Mouse (Mus musculus) embryonic fibroblast, embryonic 13.5 days (primary cell): Measurements from ENCODE around the gene Ccdc63. TPM values are rescaled to one million over a fixed set of nuclear protein-coding genes. Genes with fewer than 3 reads are reported as not detected.
A peak's percentile ranks its signal among the peaks of the same experiment; 100 is the strongest.
"Not testable (repeated sequence)": the region's sequence is repeated elsewhere in the genome, so short reads cannot be mapped to it uniquely, and the experiment has no call there.

ENCODE experiments used
- H3K27ac ChIP-seq: 2 replicates; pipeline ENCODE4 v1.5.1; 2012; ENCODE audit warnings: low read length, control low read depth, inconsistent platforms; ENCODE audit not compliant: insufficient read depth
- H3K4me1 ChIP-seq: 2 replicates; pipeline ENCODE4 v1.6.1; 2011; ENCODE audit warnings: low read length; ENCODE audit not compliant: control insufficient read depth, insufficient read depth
- H3K4me3 ChIP-seq: 2 replicates; pipeline ENCODE4 v1.5.1; 2011; ENCODE audit warnings: mild to moderate bottlenecking, control low read depth, low read length; ENCODE audit not compliant: insufficient read depth
- CTCF ChIP-seq: IDR thresholded peaks from 2 replicates; pipeline ENCODE4 v1.5.1; 2011; ENCODE audit warnings: mild to moderate bottlenecking, control low read depth, low read length, moderate library complexity, borderline replicate concordance; ENCODE audit not compliant: insufficient read depth
- POLR2A ChIP-seq: IDR thresholded peaks from 2 replicates; pipeline ENCODE4 v1.6.1; 2011; ENCODE audit warnings: low read depth, mild to moderate bottlenecking, control low read depth, low read length, moderate library complexity
- polyA plus RNA-seq: library from polyadenylated mRNA; stranded (reverse); fragments of >200 nt; gene quantifications from 2 replicates; pipeline ENCODE4 v1.2.4, GENCODE M21; 2011; ENCODE audit warnings: low read depth; ENCODE audit not compliant: missing spikeins, insufficient read length

The Ccdc63 gene
- not detected in 2 replicates for polyA plus RNA-seq

DNA sequence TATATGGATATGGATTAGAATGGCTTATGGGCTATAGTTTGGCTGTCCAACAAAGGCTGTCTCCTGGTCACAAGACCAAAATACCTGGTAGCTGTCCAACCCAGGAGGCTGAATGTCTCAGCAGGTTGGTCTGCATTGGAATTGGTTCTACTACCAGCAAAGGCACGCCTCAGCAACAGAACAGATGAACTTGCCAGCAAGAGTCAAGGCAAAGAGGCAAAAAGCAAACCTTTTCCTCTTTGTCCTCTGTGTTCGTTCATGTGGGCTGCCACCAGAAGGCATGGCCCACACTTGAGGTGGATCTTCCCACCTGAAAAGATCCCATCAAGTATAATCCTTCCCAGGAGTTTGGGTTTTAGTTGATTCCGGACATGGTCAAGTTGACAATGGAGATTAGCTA lies at the start of gene Ccdc63:
Gene Ccdc63, minus strand, starts transcription at position 101 of the 400 bp plus-strand sequence.
- TF ChIP-seq POLR2A (no peak), CTCF (no peak)
- H3K27ac ChIP-seq = no peak within 1 kb of the TSS
- no peak within 1 kb of the TSS for H3K4me3 ChIP-seq
- H3K4me1 ChIP-seq = 0 out of 2 replicates have a peak, but pooled peaks cover 5% of the 10 kb centered on the region

DNA sequence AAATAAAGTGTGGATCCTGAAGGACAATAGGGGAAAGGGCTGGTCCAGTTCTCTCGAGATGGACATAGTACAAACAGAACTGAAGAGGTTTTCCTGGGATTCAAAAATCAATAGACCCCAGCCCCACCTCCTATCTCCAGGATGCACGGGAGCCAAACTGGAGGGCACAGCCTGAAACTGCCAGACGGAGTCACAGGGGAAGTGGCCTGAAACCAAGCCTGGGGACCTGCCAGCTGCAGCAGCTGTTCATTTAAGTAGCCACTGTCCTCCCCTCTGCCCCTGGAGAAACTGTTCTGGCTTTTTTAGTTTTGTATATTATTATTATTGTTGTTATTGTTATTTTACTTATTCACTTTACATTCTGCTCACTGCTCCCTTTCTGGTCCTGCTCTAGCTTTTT lies 48.5 kb upstream of the Ccdc63 start:
- no peak overlapping the region for H3K27ac ChIP-seq
- H3K4me3 ChIP-seq = no peak overlapping the region
- TF ChIP-seq POLR2A = no peak
- no peak for TF ChIP-seq CTCF
- no peaks in the 10 kb centered on the region for H3K4me1 ChIP-seq

DNA sequence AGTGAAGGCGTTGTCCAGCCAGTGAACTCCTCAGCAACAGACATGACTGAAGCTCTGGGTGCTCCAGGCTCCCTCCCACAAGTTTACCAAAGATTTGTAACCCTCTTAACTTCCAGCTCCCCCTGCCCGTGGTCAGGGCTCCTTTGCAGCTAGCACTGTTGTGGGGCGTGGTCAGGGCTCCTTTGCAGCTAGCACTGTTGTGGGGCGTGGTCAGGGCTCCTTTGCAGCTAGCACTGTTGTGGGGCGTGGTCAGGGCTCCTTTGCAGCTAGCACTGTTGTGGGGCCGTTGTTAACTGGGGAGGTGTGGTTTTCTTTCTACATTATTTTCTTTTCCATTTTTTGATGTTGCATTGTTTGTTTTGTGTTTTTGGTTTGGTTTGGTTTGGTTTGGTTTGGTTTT lies 44.2 kb upstream of the Ccdc63 start:
- H3K4me1 ChIP-seq, H3K4me3 ChIP-seq, H3K27ac ChIP-seq: not testable (repeated sequence)

DNA sequence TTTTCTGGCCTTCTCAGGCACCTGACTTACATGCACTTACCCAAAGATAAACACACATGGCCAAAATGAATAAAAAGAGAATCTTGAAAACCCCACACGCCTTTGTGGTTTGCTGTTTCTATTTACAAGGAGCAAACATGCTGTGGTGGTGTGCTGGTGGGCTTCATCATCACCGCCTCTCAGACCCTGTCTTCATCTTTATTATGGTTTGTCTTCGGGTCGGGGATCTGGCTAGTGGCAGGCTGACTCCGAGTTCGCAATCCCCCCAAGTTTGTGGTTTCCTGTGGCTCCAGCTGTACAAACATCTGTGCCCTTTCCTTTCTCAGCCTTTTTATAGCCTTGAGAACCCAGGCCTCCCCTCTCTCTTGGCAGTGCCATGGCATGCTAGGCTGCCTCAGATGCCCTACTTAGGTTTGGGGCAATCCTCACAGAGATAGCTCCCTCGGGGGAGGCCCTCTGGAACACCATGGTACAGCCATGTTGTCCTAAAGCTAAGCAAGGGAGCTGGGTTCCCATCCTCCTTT lies 43.7 kb upstream of the Ccdc63 start:
- Histone ChIP-seq H3K27ac (no peak overlapping the region), H3K4me3 (no peak overlapping the region), H3K4me1 (no peaks in the 10 kb centered on the region)
- TF ChIP-seq POLR2A (no peak), CTCF (no peak)

DNA sequence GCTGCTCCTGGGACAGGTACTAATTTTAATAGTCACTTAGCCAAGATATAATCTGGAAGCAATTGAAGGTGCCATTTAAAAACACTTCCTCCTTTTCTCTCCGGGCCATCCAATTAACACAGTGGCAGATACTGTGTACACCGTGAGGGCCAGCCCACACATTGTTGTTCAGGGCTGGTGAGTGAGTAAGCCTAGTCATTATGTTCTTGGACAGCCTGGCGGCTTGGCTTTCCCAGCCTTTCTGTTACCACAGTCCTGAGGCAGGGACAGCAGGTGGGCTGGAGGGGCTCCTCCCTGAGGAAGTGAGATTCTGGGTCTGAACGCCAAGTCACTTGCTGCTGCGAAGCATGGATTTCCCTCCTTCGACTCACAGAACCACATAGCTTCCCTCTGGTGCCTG lies 39.0 kb upstream of the Ccdc63 start:
- no peak overlapping the region for H3K27ac ChIP-seq
- TF ChIP-seq CTCF (no peak), POLR2A (no peak)
- no peak overlapping the region for H3K4me3 ChIP-seq
- no peaks in the 10 kb centered on the region for H3K4me1 ChIP-seq

DNA sequence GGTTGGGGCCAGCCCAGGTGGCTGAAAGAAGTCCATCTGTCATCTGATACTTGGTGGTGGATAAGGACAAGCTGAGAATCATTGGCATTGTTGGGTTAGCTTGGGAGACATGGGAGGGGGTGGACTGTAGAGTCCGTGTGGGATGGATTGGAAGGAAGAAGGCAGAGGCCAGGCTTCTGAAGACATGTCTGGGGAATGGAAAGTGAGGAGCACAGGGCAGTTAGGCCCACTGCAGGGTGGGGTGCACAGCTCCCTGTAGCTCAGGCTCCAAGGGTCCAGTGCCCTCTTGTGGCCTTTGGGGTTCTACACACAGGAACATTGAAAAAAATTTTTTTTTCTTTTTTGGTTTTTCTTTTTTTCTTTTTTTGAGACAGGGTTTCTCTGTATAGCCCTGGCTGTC lies 35.8 kb upstream of the Ccdc63 start:
- H3K4me3 ChIP-seq = no peak overlapping the region
- TF ChIP-seq CTCF (peak; percentile 76), POLR2A (no peak)
- H3K4me1 ChIP-seq = no peaks in the 10 kb centered on the region
- H3K27ac ChIP-seq = no peak overlapping the region

DNA sequence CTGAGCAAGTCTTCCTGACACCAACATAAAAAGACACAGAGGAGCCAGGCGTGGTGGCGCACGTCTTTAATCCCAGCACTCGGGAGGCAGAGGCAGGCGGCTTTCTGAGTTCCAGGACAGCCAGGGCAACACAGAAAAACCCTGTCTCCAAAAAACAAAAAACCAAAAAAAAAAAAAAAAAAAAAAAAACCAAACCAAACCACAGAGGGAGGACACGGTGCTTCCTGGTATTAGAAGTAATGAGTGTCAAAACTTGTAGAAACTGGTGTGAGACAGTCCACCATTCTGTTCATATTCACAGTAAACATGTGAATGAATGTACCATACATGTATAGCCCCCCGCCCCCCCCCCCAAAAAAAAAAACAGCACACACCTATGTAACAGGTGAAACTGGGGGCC lies 35.3 kb upstream of the Ccdc63 start:
- Histone ChIP-seq H3K4me3 (no peak overlapping the region), H3K27ac (no peak overlapping the region), H3K4me1 (no peaks in the 10 kb centered on the region)
- TF ChIP-seq CTCF = no peak
- TF ChIP-seq POLR2A = no peak

DNA sequence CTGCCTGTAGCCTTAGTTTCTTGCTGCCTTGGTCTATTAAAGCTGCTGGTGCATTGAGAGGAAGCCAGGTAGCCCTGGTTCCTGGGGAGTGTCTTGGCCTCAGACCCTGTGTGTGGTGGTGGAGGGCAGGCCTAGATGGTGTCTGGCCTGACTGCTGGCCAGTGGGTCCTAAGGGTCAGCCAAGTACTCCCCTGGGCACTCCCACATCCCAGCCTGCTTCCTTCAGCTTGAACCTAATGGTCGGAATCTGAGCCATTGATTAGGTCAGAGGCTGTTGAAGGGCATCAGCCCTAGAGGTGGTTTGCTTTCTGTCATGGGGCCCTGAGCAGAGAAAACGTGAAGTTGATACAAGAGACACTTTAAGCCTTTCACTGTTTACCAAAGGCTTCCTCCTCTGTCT lies 34.8 kb upstream of the Ccdc63 start:
- Histone ChIP-seq H3K4me1 (no peaks in the 10 kb centered on the region), H3K4me3 (no peak overlapping the region), H3K27ac (no peak overlapping the region)
- TF ChIP-seq POLR2A = no peak
- no peak for TF ChIP-seq CTCF

DNA sequence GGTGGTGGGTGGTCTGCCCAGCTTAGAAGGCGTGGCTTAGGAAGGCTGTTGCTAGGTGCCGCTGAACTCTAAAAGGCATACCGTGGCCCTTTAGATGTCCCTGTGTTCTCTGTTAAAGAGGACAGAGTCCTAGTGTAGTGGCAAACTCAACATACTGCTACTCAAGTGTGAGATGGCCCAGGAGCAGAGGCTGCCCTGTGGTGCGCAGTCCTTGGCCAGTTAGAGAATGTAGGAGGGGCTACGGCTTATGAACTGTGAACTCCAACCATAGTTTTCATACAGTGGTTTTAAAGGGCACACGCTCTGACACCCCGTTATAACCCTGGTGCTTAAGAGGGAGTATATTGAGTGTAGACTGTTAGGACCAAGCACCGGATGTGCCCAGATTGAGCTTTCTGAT lies 30.4 kb upstream of the Ccdc63 start:
- no peak overlapping the region for H3K27ac ChIP-seq
- TF ChIP-seq POLR2A (no peak), CTCF (no peak)
- peaks cover 13% of the 10 kb centered on the region for H3K4me1 ChIP-seq
- no peak overlapping the region for H3K4me3 ChIP-seq

DNA sequence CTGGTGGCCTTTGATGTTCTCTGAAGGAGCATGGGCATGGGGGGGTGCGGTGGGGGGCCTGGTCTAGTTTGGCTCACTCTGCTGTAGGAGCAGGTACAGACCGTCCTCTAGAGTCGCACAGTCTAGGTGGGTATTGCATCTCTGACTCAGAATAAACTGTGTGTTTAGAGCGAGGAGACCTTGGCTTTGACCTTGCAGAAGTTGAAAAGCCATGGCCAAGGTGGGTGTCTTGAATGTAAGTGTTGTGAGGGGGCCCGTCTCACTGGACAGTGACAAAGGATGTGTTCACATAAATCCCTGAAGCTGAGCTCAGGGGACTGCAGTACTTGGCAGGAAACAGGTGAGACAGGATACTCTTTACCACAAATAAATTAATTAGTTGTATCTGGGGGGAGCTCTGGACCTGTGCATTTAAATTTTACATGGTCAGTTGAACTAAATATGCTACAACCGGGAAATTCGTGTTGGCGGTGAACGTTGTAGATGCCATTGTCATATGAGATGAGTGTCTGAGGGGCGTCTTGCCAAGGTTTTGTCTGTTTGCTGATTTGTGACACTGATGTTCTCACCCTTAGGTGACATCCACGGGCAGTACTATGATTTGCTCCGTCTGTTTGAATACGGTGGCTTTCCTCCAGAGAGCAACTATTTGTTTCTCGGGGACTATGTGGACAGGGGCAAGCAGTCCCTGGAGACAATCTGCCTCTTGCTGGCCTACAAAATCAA lies 27.9 kb upstream of the Ccdc63 start:
- Histone ChIP-seq H3K4me1 (peaks cover 36% of the 10 kb centered on the region), H3K4me3 (no peak overlapping the region), H3K27ac (no peak overlapping the region)
- no peak for TF ChIP-seq POLR2A
- TF ChIP-seq CTCF = no peak

DNA sequence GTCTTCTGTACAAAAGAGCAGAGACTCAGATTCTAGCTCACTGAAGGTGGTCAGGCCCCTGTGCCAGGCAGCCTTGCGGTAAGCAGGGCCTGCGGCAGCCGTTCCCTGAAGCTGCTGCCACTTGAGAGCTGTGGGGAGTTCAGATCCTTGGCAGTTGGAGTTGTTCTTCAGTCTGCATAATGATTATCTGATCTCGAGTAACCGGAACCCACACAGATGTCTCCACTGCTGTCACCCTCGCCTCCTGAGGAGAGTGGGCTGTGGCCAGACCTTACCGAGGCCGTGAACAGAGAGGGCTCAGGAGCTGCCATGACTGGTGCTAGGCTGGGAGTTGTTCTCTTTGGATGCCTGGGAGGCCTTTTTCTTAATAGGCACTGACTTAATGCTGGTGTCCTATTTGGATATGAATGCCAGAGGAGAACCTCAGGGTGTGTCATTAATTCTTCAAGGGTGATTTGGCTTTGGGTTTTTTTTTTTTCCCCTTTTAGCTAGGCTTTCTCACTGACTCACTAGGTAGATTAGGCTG lies 26.1 kb upstream of the Ccdc63 start:
- Histone ChIP-seq H3K27ac (peak overlapping the region; percentile 93), H3K4me3 (no peak overlapping the region), H3K4me1 (peaks cover 52% of the 10 kb centered on the region)
- TF ChIP-seq POLR2A (0 out of 2 replicates have a peak, but pooled peaks have one; percentile 22), CTCF (no peak)
